Mouse (Mus musculus) MEL (cell line): ENCODE data around the gene Scrn3. TPM values are rescaled to one million over a fixed set of nuclear protein-coding genes. Genes with fewer than 3 reads are reported as not detected.

ENCODE experiments used
- DNase-seq: peaks from one replicate; pipeline ENCODE4 v3.0.0; 2011; ENCODE audit warnings: low read depth, low spot score
- H3K27ac ChIP-seq: 2 replicates; pipeline ENCODE4 v1.5.1; 2012; ENCODE audit warnings: low read depth, mild to moderate bottlenecking, control low read depth, low read length, moderate library complexity; ENCODE audit not compliant: control insufficient read depth
- H3K27me3 ChIP-seq, 2 experiments: fragments of 150-350 bp in 1 of 2; sonication (generic) in 1 of 2; 2 replicates each; pipeline ENCODE4 v1.6.1; 2012; ENCODE audit warnings: low read length in 2 of 2, mild to moderate bottlenecking in 2 of 2, improper control_type of control experiment in 1 of 2, moderate library complexity in 1 of 2; ENCODE audit not compliant: insufficient read depth in 2 of 2, control insufficient read depth in 1 of 2
- H3K36me3 ChIP-seq, 2 experiments: 2 replicates each; pipeline ENCODE4 v1.6.1; 2012 to 2014; ENCODE audit warnings: low read length in 2 of 2, improper control_type of control experiment in 1 of 2, inconsistent platforms in 1 of 2, mild to moderate bottlenecking in 1 of 2; ENCODE audit not compliant: insufficient read depth in 2 of 2, control insufficient read depth in 1 of 2
- H3K4me1 ChIP-seq, 2 experiments: fragments of 150-350 bp in 1 of 2; sonication (generic) in 1 of 2; 2 replicates each; pipeline ENCODE4 v1.6.1; 2012; ENCODE audit warnings: low read length in 2 of 2, improper control_type of control experiment in 1 of 2, mild to moderate bottlenecking in 1 of 2; ENCODE audit not compliant: insufficient read depth in 2 of 2, control insufficient read depth in 1 of 2
- H3K4me3 ChIP-seq, 2 experiments: fragments of 150-350 bp in 1 of 2; sonication (generic) in 1 of 2; 2 replicates each; pipeline ENCODE4 v1.5.1; 2012; ENCODE audit warnings: low read depth in 2 of 2, low read length in 2 of 2, mild to moderate bottlenecking in 2 of 2, moderate library complexity in 2 of 2, control low read depth in 1 of 2, improper control_type of control experiment in 1 of 2; ENCODE audit not compliant: control insufficient read depth in 1 of 2, insufficient read depth in 1 of 2
- H3K79me2 ChIP-seq: 2 replicates; pipeline ENCODE4 v1.6.1; 2012; ENCODE audit warnings: mild to moderate bottlenecking, low read length, moderate library complexity; ENCODE audit not compliant: control insufficient read depth, poor library complexity, insufficient read depth
- H3K9ac ChIP-seq: 2 replicates; pipeline ENCODE4 v1.6.1; 2012; ENCODE audit warnings: low read depth, mild to moderate bottlenecking, control low read depth, low read length, moderate library complexity; ENCODE audit not compliant: control insufficient read depth, poor library complexity, severe bottlenecking
- H3K9me3 ChIP-seq: fragments of 150-350 bp; sonication (generic); replicated peaks from 2 replicates; pipeline ENCODE4 v1.6.1; 2012; ENCODE audit warnings: mild to moderate bottlenecking, low read length, improper control_type of control experiment, moderate library complexity; ENCODE audit not compliant: insufficient read depth
- BHLHE40 ChIP-seq: IDR thresholded peaks from 2 replicates; pipeline ENCODE4 v1.6.1; 2012; ENCODE audit warnings: low read depth, mild to moderate bottlenecking, inconsistent platforms, low read length, improper control_type of control experiment, borderline replicate concordance
- CHD1 ChIP-seq: IDR thresholded peaks from 2 replicates; pipeline ENCODE4 v1.6.1; 2012; ENCODE audit warnings: low read depth, mild to moderate bottlenecking, inconsistent platforms, low read length, improper control_type of control experiment
- CTCF ChIP-seq, 3 experiments: IDR thresholded peaks in 2 of 3; conservative IDR thresholded peaks in 1 of 3; 2 replicates each; pipeline ENCODE4 v1.5.1; 2011 to 2012; ENCODE audit warnings: low read length in 3 of 3, low read depth in 2 of 3, mild to moderate bottlenecking in 2 of 3, improper control_type of control experiment in 1 of 3, inconsistent platforms in 1 of 3, mixed read lengths in 1 of 3, moderate library complexity in 1 of 3; ENCODE audit not compliant: control insufficient read depth in 1 of 3, insufficient read depth in 1 of 3, poor library complexity in 1 of 3, severe bottlenecking in 1 of 3
- EP300 ChIP-seq, 2 experiments: IDR thresholded peaks; 2 replicates each; pipeline ENCODE4 v1.6.1; 2011; ENCODE audit warnings: improper control_type of control experiment in 2 of 2, low read length in 2 of 2, low read depth in 1 of 2, mild to moderate bottlenecking in 1 of 2
- GABPA ChIP-seq: IDR thresholded peaks from 2 replicates; pipeline ENCODE4 v1.6.1; 2012; ENCODE audit warnings: low read depth, mild to moderate bottlenecking, inconsistent platforms, low read length, improper control_type of control experiment, moderate library complexity
- JUND ChIP-seq: IDR thresholded peaks from 2 replicates; pipeline ENCODE4 v1.6.1; 2011; ENCODE audit warnings: low read depth, mild to moderate bottlenecking, improper control_type of control experiment, low read length
- MAFK ChIP-seq: IDR thresholded peaks from 2 replicates; pipeline ENCODE4 v1.6.1; 2011; ENCODE audit warnings: low read depth, mild to moderate bottlenecking, low read length, improper control_type of control experiment, borderline replicate concordance
- MAX ChIP-seq: IDR thresholded peaks from 2 replicates; pipeline ENCODE4 v1.6.1; 2011; ENCODE audit warnings: low read length, improper control_type of control experiment
- MEF2A ChIP-seq: IDR thresholded peaks from 2 replicates; pipeline ENCODE4 v1.6.1; 2014; ENCODE audit warnings: low read depth, mild to moderate bottlenecking, inconsistent platforms, low read length, improper control_type of control experiment; ENCODE audit not compliant: poor library complexity, insufficient replicate concordance, severe bottlenecking; ENCODE audit errors: extremely low read depth
- MYB ChIP-seq: IDR thresholded peaks from 2 replicates; pipeline ENCODE4 v1.6.1; 2011; ENCODE audit warnings: mild to moderate bottlenecking, low read depth, low read length, improper control_type of control experiment
- MYC ChIP-seq: IDR thresholded peaks from 2 replicates; pipeline ENCODE4 v1.6.1; 2011; ENCODE audit warnings: low read depth, mild to moderate bottlenecking, low read length, improper control_type of control experiment, moderate library complexity
- NELFE ChIP-seq: IDR thresholded peaks from 2 replicates; pipeline ENCODE4 v1.6.1; 2011; ENCODE audit warnings: low read depth, low read length, improper control_type of control experiment
- POLR2AphosphoS2 ChIP-seq: IDR thresholded peaks from 2 replicates; pipeline ENCODE4 v1.6.1; 2011; ENCODE audit warnings: low read length, improper control_type of control experiment
- POLR2AphosphoS5 ChIP-seq: IDR thresholded peaks from 2 replicates; pipeline ENCODE4 v1.6.1; 2012; ENCODE audit warnings: low read depth, borderline replicate concordance, mild to moderate bottlenecking, inconsistent platforms, low read length, moderate library complexity, mixed read lengths
- RCOR1 ChIP-seq: IDR thresholded peaks from 2 replicates; pipeline ENCODE4 v1.6.1; 2012; ENCODE audit warnings: low read depth, mild to moderate bottlenecking, inconsistent platforms, low read length, improper control_type of control experiment
- SIN3A ChIP-seq: IDR thresholded peaks from 2 replicates; pipeline ENCODE4 v1.6.1; 2012; ENCODE audit warnings: low read length, improper control_type of control experiment, inconsistent platforms
- TCF12 ChIP-seq: IDR thresholded peaks from 2 replicates; pipeline ENCODE4 v1.6.1; 2014; ENCODE audit warnings: low read depth, mild to moderate bottlenecking, inconsistent platforms, low read length, improper control_type of control experiment, moderate library complexity
- USF1 ChIP-seq: IDR thresholded peaks from 2 replicates; pipeline ENCODE4 v1.6.1; 2014; ENCODE audit warnings: low read depth, mild to moderate bottlenecking, inconsistent platforms, low read length, improper control_type of control experiment, moderate library complexity
- ZNF384 ChIP-seq: IDR thresholded peaks from 2 replicates; pipeline ENCODE4 v1.6.1; 2012; ENCODE audit warnings: low read depth, mild to moderate bottlenecking, inconsistent platforms, low read length, improper control_type of control experiment
- polyA plus RNA-seq, 2 experiments: library from polyadenylated mRNA; stranded (reverse) in 1 of 2; unstranded in 1 of 2; fragments of >175 nt in 1 of 2; fragments of >200 nt in 1 of 2; gene quantifications; 2 replicates each; pipeline versions ENCODE4 v1.2.1 to v1.2.4; 2012; ENCODE audit warnings: low replicate concordance in 2 of 2, low read depth in 1 of 2; ENCODE audit not compliant: insufficient read length in 2 of 2, insufficient read depth in 1 of 2, missing spikeins in 1 of 2
- total RNA-seq: library from RNA; depleted of rRNA; stranded (reverse); fragments of 300-350 nt; gene quantifications from 2 replicates; pipeline ENCODE4 v1.2.3, GENCODE M21; 2012

Scrn3 gene
- total and polyA plus RNA-seq, 3 experiments, result 3.2 to 7.7 TPM; not detected in 1

DNA sequence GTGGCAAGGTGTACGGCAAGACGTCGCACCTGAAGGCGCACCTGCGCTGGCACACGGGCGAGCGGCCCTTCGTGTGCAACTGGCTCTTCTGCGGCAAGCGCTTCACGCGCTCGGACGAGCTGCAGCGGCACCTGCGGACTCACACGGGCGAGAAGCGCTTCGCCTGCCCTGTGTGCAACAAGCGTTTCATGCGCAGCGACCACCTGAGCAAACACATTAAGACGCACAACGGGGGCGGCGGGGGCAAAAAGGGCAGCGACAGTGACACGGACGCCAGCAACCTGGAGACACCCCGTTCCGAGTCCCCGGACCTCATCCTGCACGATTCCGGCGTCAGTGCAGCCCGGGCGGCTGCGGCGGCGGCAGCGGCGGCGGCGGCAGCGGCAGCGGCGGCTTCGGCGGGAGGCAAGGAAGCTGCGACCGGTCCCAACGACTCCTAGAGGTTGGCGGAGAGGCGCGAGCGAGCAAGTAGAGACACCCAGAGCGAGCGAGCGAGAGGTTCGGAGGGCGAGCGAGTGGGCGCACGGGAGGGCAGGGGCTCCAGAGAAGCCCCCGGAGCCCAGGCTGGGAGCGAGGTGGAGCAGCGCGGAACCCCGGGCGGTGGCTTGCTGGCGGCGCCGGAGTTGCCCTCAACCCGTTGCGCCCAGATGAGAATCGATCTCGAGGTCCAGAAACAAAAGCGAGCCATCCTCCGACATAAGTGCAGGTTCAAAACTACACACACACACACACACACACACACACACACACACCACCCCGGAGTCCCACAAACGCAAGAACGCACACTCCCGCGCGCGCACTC lies 38.1 kb upstream of the Scrn3 start (continued):
- TF ChIP-seq BHLHE40, result no peak
- TF ChIP-seq MYC, result no peak

GRCm38 (mm10) chr2:73275261-73276040 lies 37.0 kb upstream of the Scrn3 start:
- Histone ChIP-seq H3K4me1 (no peaks in the 10 kb centered on the region), H3K9me3 (no peaks in the 10 kb centered on the region), H3K79me2 (no peaks in the 10 kb centered on the region), H3K4me3 (no peak overlapping the region), H3K27ac (no peak overlapping the region), H3K9ac (no peak overlapping the region), H3K27me3 (no peaks in the 10 kb centered on the region), H3K36me3 (0 out of 4 replicates have a peak, but pooled peaks cover 0 to 2% of the 10 kb centered on the region in 2 experiments)
- TF ChIP-seq MEF2A (no peak), GABPA (no peak), POLR2AphosphoS2 (no peak), ZNF384 (no peak), NELFE (no peak), CHD1 (no peak)
- no peak for DNase-seq

GRCm38 (mm10) chr2:73276141-73276571 lies 36.2 kb upstream of the Scrn3 start:
- no peaks in the 10 kb centered on the region for H3K79me2 ChIP-seq
- no peak overlapping the region for H3K9ac ChIP-seq
- H3K36me3 ChIP-seq, result 0 out of 4 replicates have a peak, but pooled peaks cover 0 to 2% of the 10 kb centered on the region in 2 experiments
- no peaks in the 10 kb centered on the region for H3K27me3 ChIP-seq
- no peak overlapping the region for H3K27ac ChIP-seq
- H3K4me3 ChIP-seq, result no peak overlapping the region
- no peaks in the 10 kb centered on the region for H3K4me1 ChIP-seq
- no peak for DNase-seq
- H3K9me3 ChIP-seq, result no peaks in the 10 kb centered on the region
- TF ChIP-seq MYB, result no peak
- TF ChIP-seq SIN3A, result no peak
- no peak for TF ChIP-seq NELFE
- TF ChIP-seq MAX, result no peak
- no peak for TF ChIP-seq ZNF384
- TF ChIP-seq MAFK, result no peak
- no peak for TF ChIP-seq EP300 (IDR thresholded peaks at IDR 0.05; ENCODE audit: low read depth in 1 of 2, low read length in 2 of 2)
- TF ChIP-seq JUND, result no peak
- TF ChIP-seq CTCF (IDR thresholded peaks at IDR 0.05 in 2 of 3, conservative IDR thresholded peaks at IDR 0.05 in 1 of 3; ENCODE audit: control insufficient read depth in 1 of 3, insufficient read depth in 1 of 3, low read depth in 2 of 3, low read length in 3 of 3, poor library complexity in 1 of 3, severe bottlenecking in 1 of 3), result no peak
- no peak for TF ChIP-seq MYC
- no peak for TF ChIP-seq USF1
- TF ChIP-seq TCF12, result no peak
- no peak for TF ChIP-seq RCOR1
- TF ChIP-seq POLR2AphosphoS5, result no peak
